Mouse (Mus musculus): ENCODE results near the gene Gpr152. TPM values are rescaled to one million over a fixed set of nuclear protein-coding genes. Genes with fewer than 3 reads are reported as not detected.

Gene Gpr152
- total RNA-seq, 2 experiments from 2014 or later: 0.08 to 0.14 TPM

Other genes with a start within 250 kb of the Gpr152 start
- gene Tcirg1, start 232.7 kb upstream of the Gpr152 start, total RNA-seq (2021): 10 to 100 TPM; 80.5 to 91.9 TPM
- 100 to 1,000 TPM; 205 to 212 TPM for gene Ndufs8, start 227.0 kb upstream of the Gpr152 start, total RNA-seq (2021)
- gene Aldh3b1, start 210.0 kb upstream of the Gpr152 start, total RNA-seq (2021): 100 to 1,000 TPM; 117 to 121 TPM
- gene Unc93b1, start 204.6 kb upstream of the Gpr152 start, total RNA-seq (2021): 10 to 100 TPM; 53.9 to 60.7 TPM
- gene Aldh3b3, start 181.1 kb upstream of the Gpr152 start, total RNA-seq (2021): under 1 TPM; 0.67 to 0.87 TPM
- 1 to 10 TPM; 7.5 to 8.4 TPM for gene Aldh3b2, start 167.5 kb upstream of the Gpr152 start, total RNA-seq (2021)
- 10 to 100 TPM; 32.3 to 36.8 TPM for gene Acy3, start 153.2 kb upstream of the Gpr152 start, total RNA-seq (2021)
- under 1 TPM in 1 of 2 experiments, not detected in 1; 0.34 TPM for gene Tbx10, start 147.0 kb upstream of the Gpr152 start, total RNA-seq (2021)
- gene Nudt8, start 139.2 kb upstream of the Gpr152 start, total RNA-seq (2021): 10 to 100 TPM; 21.7 to 21.9 TPM
- 1 to 10 TPM; 1.7 to 1.8 TPM for gene Gm49405, start 139.2 kb upstream of the Gpr152 start, total RNA-seq (2021)
- gene Doc2g, start 136.5 kb upstream of the Gpr152 start, total RNA-seq (2021): 1 to 10 TPM; 2.4 to 2.6 TPM
- 100 to 1,000 TPM; 253 to 283 TPM for gene Ndufv1, start 127.0 kb upstream of the Gpr152 start, total RNA-seq (2021)
- 100 to 1,000 TPM; 258 to 283 TPM for gene Gstp1, start 101.8 kb upstream of the Gpr152 start, total RNA-seq (2021)
- gene Gstp2, start 93.8 kb upstream of the Gpr152 start, total RNA-seq (2021): 10 to 100 TPM; 52.6 to 68.8 TPM
- gene Gstp3, start 80.2 kb upstream of the Gpr152 start, total RNA-seq (2021): 10 to 100 TPM in 1 of 2 experiments, 1 to 10 TPM in 1; 1.9 to 37.5 TPM
- 1 to 10 TPM in 1 of 2 experiments, not detected in 1; 1.2 TPM for gene Cabp2, start 58.2 kb upstream of the Gpr152 start, total RNA-seq (2021)
- gene Cdk2ap2, start 42.6 kb upstream of the Gpr152 start, total RNA-seq (2021): 10 to 100 TPM; 45.8 to 47.3 TPM
- 10 to 100 TPM; 51.6 to 65.0 TPM for gene Pitpnm1, start 39.8 kb upstream of the Gpr152 start, total RNA-seq (2021)
- gene Aip, start 13.9 kb upstream of the Gpr152 start, total RNA-seq (2021): 10 to 100 TPM; 86.1 to 88.5 TPM
- under 1 TPM in 1 of 2 experiments, not detected in 1; 0.20 TPM for gene Cabp4, start 4.2 kb downstream of the Gpr152 start, total RNA-seq (2021)
- 100 to 1,000 TPM; 192 to 203 TPM for gene Coro1b, start 8.8 kb downstream of the Gpr152 start, total RNA-seq (2021)
- 1 to 10 TPM; 5.1 to 5.2 TPM for gene Ptprcap, start 13.8 kb downstream of the Gpr152 start, total RNA-seq (2021)
- 10 to 100 TPM; 46.6 to 50.0 TPM for gene Rps6kb2, start 23.6 kb downstream of the Gpr152 start, total RNA-seq (2021)
- gene Carns1, start 35.7 kb downstream of the Gpr152 start, total RNA-seq (2021): 1 to 10 TPM; 5.5 to 7.3 TPM
- gene Tbc1d10c, start 51.5 kb downstream of the Gpr152 start, total RNA-seq (2021): 1 to 10 TPM; 3.2 to 4.3 TPM
- 100 to 1,000 TPM; 464 to 467 TPM for gene Ppp1ca, start 52.3 kb downstream of the Gpr152 start, total RNA-seq (2021)
- gene Rad9a, start 61.9 kb downstream of the Gpr152 start, total RNA-seq (2021): 10 to 100 TPM; 14.7 to 16.2 TPM
- gene Clcf1, start 74.5 kb downstream of the Gpr152 start, total RNA-seq (2021): 10 to 100 TPM; 10.0 to 10.7 TPM
- gene AC109138.7, start 74.6 kb downstream of the Gpr152 start, total RNA-seq (2021): not detected
- gene Pold4, start 92.1 kb downstream of the Gpr152 start, total RNA-seq (2021): 10 to 100 TPM; 32.7 to 34.3 TPM
- gene Ssh3, start 129.4 kb downstream of the Gpr152 start, total RNA-seq (2021): 10 to 100 TPM; 37.6 to 40.9 TPM
- gene Ankrd13d, start 143.3 kb downstream of the Gpr152 start, total RNA-seq (2021): 1 to 10 TPM; 8.2 to 8.8 TPM
- gene Grk2, start 166.4 kb downstream of the Gpr152 start, total RNA-seq (2021): 10 to 100 TPM; 54.6 to 57.8 TPM

Data from adrenal gland, postnatal 4 days (tissue).